Mouse (Mus musculus) CD8-positive naive resting alpha-beta T cell, adult 2 months (primary cell): Measurements from ENCODE around the gene Tex14.
"Not testable (repeated sequence)": the region's sequence is repeated elsewhere in the genome, so short reads cannot be mapped to it uniquely, and the experiment has no call there.

Experiments used
- DNase-seq, 2 experiments: peaks; one replicate each; pipeline ENCODE4 v3.0.0; 2022; ENCODE audit warnings: low read depth in 2 of 2, low spot score in 2 of 2

The Tex14 gene

DNA sequence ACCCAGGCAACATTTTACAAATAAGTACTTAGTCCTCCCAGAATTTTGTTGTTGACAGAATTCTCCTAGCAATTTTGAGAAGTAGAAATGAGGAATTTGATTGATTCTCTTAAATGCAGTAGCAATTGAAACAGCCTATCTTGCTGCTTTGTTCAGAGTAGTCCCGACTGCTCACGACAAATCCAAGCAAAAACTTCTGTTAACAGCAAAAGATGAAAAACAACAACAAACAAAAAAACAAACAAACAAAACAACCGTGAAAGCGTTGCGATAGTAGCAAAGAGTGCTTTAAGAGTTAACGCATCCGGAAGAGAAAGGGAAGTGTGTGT is 21.2 kb downstream of the Tex14 start:
- DNase-seq: no peak

DNA sequence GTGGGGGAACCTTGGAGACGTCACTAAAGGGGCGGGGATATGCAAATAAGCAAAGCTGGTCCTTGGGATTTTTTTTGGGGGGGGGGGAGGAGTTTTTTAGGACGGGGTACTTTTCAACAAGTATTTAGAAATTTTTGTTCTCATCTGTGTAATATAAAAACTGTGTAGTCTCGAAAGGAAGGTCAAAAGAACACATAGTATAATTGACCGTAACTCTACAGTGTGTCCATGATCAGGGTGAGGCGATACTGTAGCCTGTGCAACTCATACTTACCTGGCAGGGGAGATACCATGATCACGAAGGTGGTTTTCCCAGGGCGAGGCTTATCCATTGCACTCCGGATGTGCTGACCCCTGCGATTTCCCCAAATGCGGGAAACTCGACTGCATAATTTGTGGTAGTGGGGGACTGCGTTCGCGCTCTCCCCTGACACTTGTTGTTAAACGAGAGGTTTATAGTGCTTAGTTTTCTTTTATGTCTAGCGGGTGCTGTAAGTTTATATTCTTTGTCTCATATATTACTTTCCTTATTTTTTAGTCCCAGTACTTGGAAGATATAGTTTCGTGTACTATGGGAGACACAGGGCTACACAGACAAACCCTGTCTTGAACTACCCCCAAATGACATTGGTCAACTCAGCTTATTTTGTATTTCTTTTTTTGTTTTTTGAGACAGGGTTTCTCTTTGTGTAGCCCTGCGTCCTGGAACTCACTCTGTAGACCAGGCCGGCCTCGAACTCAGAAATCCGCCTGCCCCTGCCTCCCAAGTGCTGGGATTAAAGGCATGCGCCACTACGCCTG is 21.8 kb downstream of the Tex14 start:
- DNase-seq: peak; percentile 82 to 86

GRCm38 (mm10) chr11:87427273-87428050 is 22.6 kb downstream of the Tex14 start:
- DNase-seq: no peak

DNA sequence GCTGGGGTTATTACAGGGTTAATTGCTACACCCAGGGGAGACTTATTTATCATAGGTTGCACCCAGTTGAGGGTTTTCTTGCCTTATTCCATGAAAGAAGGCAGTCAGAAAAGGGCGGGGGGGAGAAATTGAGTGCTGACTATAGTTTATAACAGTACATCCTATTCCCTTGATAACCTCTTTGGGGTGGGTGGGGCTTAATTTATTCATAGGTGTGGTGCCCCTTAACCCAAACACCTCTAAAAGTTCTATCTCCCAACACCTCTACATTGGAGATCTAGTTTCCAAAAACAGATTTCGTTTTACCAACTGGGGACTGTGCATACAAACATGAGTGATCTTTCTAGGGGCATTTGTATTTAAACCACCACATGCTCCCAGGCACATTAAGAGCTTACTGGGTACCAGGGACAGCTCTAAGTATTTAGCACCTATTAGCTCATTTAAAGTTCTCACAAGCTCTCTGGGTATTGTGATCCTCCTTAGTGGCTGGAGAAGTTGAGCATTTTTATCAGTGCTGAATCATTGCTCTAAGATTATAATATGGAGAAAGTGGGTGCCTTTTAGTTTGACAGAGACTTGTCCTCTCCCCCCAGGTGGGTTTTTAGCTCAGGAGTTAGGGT is 23.3 kb downstream of the Tex14 start:
- no peak for DNase-seq

- DNase-seq: no peak
Measured at GRCm38 (mm10) chr11:87429363-87429762, 24.5 kb downstream of the Tex14 start.

GRCm38 (mm10) chr11:87430374-87430773 is 25.5 kb downstream of the Tex14 start:
- no peak for DNase-seq

DNA sequence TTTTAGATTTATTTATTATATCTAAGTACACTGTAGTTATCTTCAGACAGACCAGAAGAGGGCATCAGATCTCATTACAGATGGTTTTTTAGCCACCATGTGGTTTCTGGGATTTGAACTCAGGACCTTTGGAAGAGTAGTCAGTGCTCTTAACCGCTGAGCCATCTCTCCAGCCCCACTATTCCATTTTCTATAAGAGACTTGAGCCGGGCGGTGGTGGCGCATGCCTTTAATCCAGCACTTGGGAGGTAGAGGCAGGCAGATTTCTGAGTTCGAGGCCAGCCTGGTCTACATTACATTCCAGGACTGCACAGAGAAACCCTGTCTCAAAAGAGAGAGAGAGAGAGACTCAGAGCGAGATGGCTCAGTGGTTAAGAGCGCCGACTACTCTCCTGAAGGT is 26.9 kb downstream of the Tex14 start:
- DNase-seq: not testable (repeated sequence)

DNA sequence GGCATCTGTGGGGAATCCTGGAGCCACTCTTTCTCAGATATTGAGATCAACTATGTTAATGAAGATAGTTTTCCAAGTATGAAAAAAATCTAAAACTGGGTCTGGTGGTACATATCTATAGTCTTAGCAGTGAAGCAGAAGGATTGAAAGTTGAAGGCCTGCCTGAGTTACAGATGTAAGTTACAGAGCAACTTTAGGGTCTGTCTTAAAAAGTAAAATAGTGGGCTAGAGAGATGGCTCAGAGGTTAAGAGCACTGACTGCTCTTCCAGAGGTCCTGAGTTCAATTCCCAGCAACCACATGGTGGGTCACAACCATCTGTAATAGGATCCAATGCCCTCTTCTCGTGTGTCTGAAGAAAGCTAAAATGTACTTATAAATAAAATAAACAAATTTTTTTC is 27.6 kb downstream of the Tex14 start:
- no peak for DNase-seq

- no peak for DNase-seq
Measured at GRCm38 (mm10) chr11:87432933-87433669, 28.2 kb downstream of the Tex14 start.

GRCm38 (mm10) chr11:87435107-87435506 is 30.2 kb downstream of the Tex14 start:
- not testable (repeated sequence) for DNase-seq

GRCm38 (mm10) chr11:87436326-87437232 is 31.7 kb downstream of the Tex14 start:
- DNase-seq: no peak

DNA sequence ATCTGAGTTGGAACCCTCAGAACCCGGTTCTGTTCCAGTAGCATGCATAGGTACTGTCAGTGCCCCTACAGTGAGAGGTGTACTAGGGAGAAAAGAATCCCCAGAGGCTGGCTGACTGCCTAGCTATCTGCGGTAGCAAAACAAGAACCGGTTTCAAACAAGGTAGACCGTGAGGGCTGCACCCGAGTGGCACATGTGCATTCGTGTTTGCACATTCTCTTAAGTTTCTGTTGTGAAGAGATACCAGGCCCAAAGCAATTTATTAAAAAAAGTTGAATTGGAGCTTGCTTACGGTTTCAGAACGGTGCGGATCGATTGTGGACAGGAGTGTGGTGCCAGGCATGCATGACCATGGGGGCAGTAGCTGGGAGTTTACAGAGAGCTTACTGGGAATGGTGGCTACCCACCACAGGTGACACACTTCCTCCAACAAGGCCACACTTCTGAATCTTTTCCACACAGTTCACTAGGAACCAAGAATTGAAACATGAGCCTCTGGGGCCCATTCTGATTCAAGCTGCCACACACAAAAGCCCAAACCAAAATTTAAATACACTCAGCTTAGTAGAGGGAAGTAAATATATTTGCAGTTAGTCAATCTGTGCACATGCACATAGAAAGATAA is 35.0 kb downstream of the Tex14 start:
- DNase-seq: no peak

GRCm38 (mm10) chr11:87442643-87443372 is 37.9 kb downstream of the Tex14 start:
- DNase-seq: peak; percentile 62 to 66

DNA sequence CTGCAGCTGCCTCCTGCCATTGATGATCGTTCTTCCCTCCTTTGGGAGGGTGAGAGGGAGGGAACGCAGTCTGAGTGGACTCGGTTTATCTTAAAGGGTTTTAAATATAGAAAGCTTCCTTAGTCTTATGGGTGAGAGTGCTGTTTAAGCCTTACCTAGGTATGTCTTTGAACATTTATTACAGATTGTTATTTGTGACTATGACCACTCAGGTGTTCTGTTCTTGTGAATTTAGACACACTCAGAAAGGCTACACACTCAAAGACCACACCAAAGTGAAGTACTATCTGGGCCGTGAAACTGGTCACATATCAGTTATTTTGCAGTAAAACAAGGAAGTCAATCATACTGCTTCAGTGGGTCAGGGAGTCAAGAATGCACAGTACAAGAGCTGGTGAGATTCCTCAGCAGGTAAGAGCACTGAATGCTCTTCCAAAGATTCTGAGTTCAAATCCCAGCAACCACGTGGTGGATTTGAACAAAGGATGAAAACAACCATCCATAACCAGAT is 38.6 kb downstream of the Tex14 start:
- peak; percentile 62 for DNase-seq

- not testable (repeated sequence) for DNase-seq
Measured at GRCm38 (mm10) chr11:87444056-87444455, 39.2 kb downstream of the Tex14 start.

GRCm38 (mm10) chr11:87444735-87445428 is 40.0 kb downstream of the Tex14 start:
- no peak for DNase-seq

DNA sequence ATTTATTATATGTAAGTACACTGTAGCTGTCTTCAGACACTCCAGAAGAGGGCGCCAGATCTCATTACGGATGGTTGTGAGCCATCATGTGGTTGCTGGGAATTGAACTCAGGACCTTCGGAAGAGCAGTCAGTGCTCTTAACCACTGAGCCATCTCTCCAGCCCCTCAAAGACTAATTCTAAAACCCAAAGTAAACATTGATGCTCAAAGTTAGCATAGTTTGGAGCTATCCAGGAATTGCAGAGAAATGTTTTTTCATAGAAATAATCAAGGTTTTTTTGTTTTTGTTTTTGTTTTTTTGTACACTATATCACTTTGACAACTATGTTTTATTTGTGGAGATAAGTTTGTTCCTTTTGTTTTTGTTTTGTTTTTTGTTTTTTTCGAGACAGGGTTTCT is 40.7 kb downstream of the Tex14 start:
- not testable (repeated sequence) for DNase-seq

DNA sequence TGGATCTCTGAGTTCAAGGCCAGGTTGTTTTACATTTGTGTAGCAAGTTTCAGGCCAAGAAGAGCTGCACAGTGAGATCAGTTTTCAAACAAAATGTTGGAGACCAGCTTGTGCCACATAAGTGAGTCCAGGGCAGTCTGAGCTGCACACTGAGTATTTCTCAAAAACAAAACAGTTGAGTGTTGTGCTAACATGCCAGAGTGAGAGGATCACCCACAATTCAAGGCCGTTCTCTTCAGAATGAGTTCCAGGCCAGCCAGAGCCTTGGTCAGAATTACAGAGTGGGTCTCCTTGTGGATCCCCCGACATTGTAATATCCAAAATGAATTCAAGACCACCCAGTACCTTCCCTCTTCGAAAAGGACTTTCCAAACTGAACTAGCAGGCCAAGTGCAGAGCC is 41.3 kb downstream of the Tex14 start:
- no peak for DNase-seq
